Mouse (Mus musculus) E14TG2a.4 (cell line): ENCODE results near the gene Epb41l5.

Source experiments
- CTCF ChIP-seq: conservative IDR thresholded peaks from 2 replicates; pipeline ENCODE4 v1.5.1; 2014; ENCODE audit warnings: low read length
- POU5F1 ChIP-seq: IDR thresholded peaks from 2 replicates; pipeline ENCODE4 v1.6.1; 2014; ENCODE audit warnings: low read length, borderline replicate concordance

DNA sequence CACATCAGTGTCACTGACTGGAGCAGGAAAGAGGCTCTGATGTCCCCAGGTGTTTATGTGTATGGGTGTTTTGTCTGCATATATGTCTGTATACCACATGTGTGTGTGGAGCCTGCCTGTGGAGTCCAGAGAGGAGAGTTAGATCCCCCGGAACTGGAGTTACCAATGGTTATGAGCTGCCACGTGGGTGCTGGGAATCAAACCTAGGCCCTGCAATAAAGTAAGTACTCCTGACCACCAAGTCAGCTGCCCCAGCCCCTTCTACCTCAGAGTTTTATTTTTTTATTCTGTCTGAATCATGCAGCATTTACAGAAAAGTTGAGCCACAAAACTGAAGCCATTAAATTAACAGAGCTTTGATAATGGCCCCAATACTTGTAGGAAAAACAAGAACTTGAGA is 98.7 kb downstream of the Epb41l5 start:
- TF ChIP-seq CTCF (no peak), POU5F1 (no peak)
